Mouse (Mus musculus) myocyte (in vitro differentiated cells): ENCODE measurements around the gene 4933424G06Rik. TPM values are rescaled to one million over a fixed set of nuclear protein-coding genes. Genes with fewer than 3 reads are reported as not detected.
"Not testable (repeated sequence)": the region's sequence is repeated elsewhere in the genome, so short reads cannot be mapped to it uniquely, and the experiment has no call there.

Source experiments
- H3K27me3 ChIP-seq: one replicate; pipeline ENCODE4 v1.6.1; 2011; ENCODE audit not compliant: control insufficient read depth, insufficient read depth, insufficient read length
- H3K36me3 ChIP-seq: one replicate; pipeline ENCODE4 v1.6.1; 2011; ENCODE audit not compliant: control insufficient read depth, insufficient read depth
- H3K4me2 ChIP-seq: one replicate; pipeline ENCODE4 v1.6.1; 2011; ENCODE audit warnings: low read depth, control low read depth
- H3K4me3 ChIP-seq: one replicate; pipeline ENCODE4 v1.5.1; 2011; ENCODE audit warnings: mild to moderate bottlenecking, control low read depth, moderate library complexity
- H3K79me2 ChIP-seq: one replicate; pipeline ENCODE4 v1.6.1; 2011; ENCODE audit not compliant: control insufficient read depth, insufficient read depth
- H3ac ChIP-seq: one replicate; pipeline ENCODE4 v1.6.1; 2011; ENCODE audit not compliant: control insufficient read depth, insufficient read length
- CEBPB ChIP-seq: IDR thresholded peaks from 2 replicates; pipeline ENCODE4 v1.6.1; 2011; ENCODE audit warnings: mild to moderate bottlenecking, moderate library complexity; ENCODE audit not compliant: poor library complexity, insufficient read depth, severe bottlenecking
- E2F4 ChIP-seq: IDR thresholded peaks from one replicate; pipeline ENCODE4 v1.6.1; 2011; ENCODE audit warnings: mild to moderate bottlenecking, control low read depth, moderate library complexity; ENCODE audit not compliant: insufficient read depth
- MAX ChIP-seq: IDR thresholded peaks from one replicate; pipeline ENCODE4 v1.6.1; 2011; ENCODE audit warnings: low read depth, mild to moderate bottlenecking, control low read depth
- MYOD1 ChIP-seq, 3 experiments: IDR thresholded peaks; one replicate each; pipeline ENCODE4 v1.6.1; 2011; ENCODE audit warnings: control low read depth in 2 of 3, low read depth in 2 of 3, mild to moderate bottlenecking in 2 of 3, moderate library complexity in 1 of 3; ENCODE audit not compliant: insufficient read length in 2 of 3, control insufficient read depth in 1 of 3
- MYOG ChIP-seq, 3 experiments: IDR thresholded peaks; one replicate each; pipeline ENCODE4 v1.6.1; 2011; ENCODE audit warnings: control low read depth in 2 of 3, low read depth in 2 of 3, mild to moderate bottlenecking in 2 of 3; ENCODE audit not compliant: insufficient read length in 2 of 3, control insufficient read depth in 1 of 3, insufficient read depth in 1 of 3
- POLR2A ChIP-seq: IDR thresholded peaks from one replicate; pipeline ENCODE4 v1.6.1; 2011; ENCODE audit warnings: low read depth, mild to moderate bottlenecking, control low read depth, moderate library complexity; ENCODE audit not compliant: insufficient read length
- POLR2AphosphoS2 ChIP-seq: IDR thresholded peaks from one replicate; pipeline ENCODE4 v1.6.1; 2011; ENCODE audit warnings: low read depth, control low read depth; ENCODE audit not compliant: insufficient read length
- REST ChIP-seq: IDR thresholded peaks from one replicate; pipeline ENCODE4 v1.6.1; 2011; ENCODE audit warnings: mild to moderate bottlenecking, control low read depth, moderate library complexity; ENCODE audit not compliant: insufficient read depth, insufficient read length
- SRF ChIP-seq: IDR thresholded peaks from one replicate; pipeline ENCODE4 v1.6.1; 2011; ENCODE audit warnings: low read depth; ENCODE audit not compliant: control insufficient read depth, insufficient read length
- TCF12 ChIP-seq: IDR thresholded peaks from one replicate; pipeline ENCODE4 v1.6.1; 2011; ENCODE audit warnings: mild to moderate bottlenecking, control low read depth; ENCODE audit not compliant: poor library complexity, insufficient read depth, severe bottlenecking
- TCF3 ChIP-seq: IDR thresholded peaks from one replicate; pipeline ENCODE4 v1.6.1; 2011; ENCODE audit warnings: low read depth, control low read depth; ENCODE audit not compliant: insufficient read length
- USF1 ChIP-seq: IDR thresholded peaks from one replicate; pipeline ENCODE4 v1.6.1; 2011; ENCODE audit warnings: low read depth, mild to moderate bottlenecking, control low read depth, moderate library complexity
- polyA plus RNA-seq: library from polyadenylated mRNA; unstranded; fragments of >200 nt; fragmentation: generic; extraction: Trizol; gene quantifications from one replicate; pipeline ENCODE4 v1.2.1, GENCODE M21; 2012; ENCODE audit warnings: missing spikeins

The 4933424G06Rik gene
- 0.12 TPM for polyA plus RNA-seq

DNA sequence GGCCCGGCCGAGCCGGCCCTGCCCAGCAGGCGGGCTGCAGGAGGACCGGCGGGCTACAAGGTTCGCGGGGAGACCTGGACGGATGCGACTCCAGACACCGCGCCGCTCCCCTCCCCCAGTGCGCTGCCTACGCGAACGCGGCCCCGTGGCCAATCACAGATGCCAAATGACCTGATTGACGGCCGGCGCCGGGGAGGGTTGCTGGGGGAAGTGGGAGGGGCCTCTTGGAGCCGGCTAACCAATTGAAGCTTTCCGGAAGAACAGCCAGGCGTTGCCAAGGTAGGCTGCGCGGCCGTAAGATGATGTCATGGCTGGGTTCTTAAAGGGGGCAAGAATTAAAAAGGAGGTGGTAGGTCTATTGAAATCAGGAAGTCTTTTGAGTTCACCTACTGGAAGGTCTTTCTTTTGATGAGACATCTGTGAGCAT is at the start of gene 4933424G06Rik:
Gene 4933424G06Rik, plus strand, starts transcription at position 296 of the 427 bp plus-strand sequence.
- no peaks in the 10 kb centered on the region for H3K27me3 ChIP-seq
- peak within 1 kb of the TSS; percentile 93 for H3K4me2 ChIP-seq
- H3K79me2 ChIP-seq, result peaks cover 33% of the 10 kb centered on the region
- TF ChIP-seq E2F4 (no peak), SRF (peak; percentile 62), CEBPB (no peak), POLR2A (peak; percentile 94), TCF12 (no peak), POLR2AphosphoS2 (peak; percentile 96), MYOD1 (IDR thresholded peaks at IDR 0.05; ENCODE audit: control insufficient read depth in 1 of 3, insufficient read length in 2 of 3, low read depth in 2 of 3) (peak in 1 of 3 experiments; percentile 29), TCF3 (no peak)
- H3K4me3 ChIP-seq, result peak within 1 kb of the TSS; percentile 73
- H3ac ChIP-seq, result peak within 1 kb of the TSS; percentile 47
- peaks cover 7% of the 10 kb centered on the region for H3K36me3 ChIP-seq

DNA sequence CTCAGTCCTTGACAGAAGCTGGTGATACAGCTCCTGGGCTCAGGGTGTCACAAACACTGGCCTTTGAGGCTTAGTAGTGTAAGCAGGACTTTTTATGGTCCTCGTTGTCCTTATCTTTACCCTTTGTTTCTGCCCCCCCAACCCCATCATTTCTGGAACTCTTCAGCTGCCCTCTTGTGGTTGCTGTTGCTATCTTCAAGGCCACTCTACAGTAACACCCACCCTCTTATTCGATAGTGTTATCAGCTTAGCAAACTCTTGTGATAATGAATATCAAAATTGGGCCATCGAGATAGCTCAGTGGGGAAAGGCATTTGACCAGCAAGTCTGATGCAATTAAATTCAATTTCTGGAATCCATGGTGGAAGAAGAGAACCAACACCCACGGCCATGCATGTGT is 45.5 kb upstream of the 4933424G06Rik start:
- Histone ChIP-seq H3ac (no peak overlapping the region), H3K36me3 (no peaks in the 10 kb centered on the region), H3K27me3 (no peaks in the 10 kb centered on the region), H3K4me2 (no peak overlapping the region), H3K79me2 (no peaks in the 10 kb centered on the region), H3K4me3 (no peak overlapping the region)
- no peak for TF ChIP-seq CEBPB
- TF ChIP-seq POLR2AphosphoS2, result no peak
- TF ChIP-seq TCF12, result no peak
- TF ChIP-seq SRF, result no peak
- no peak for TF ChIP-seq USF1
- TF ChIP-seq TCF3, result no peak
- no peak for TF ChIP-seq REST
- no peak for TF ChIP-seq E2F4
- no peak for TF ChIP-seq POLR2A
- TF ChIP-seq MAX, result no peak
- TF ChIP-seq MYOD1 (IDR thresholded peaks at IDR 0.05; ENCODE audit: control insufficient read depth in 1 of 3, insufficient read length in 2 of 3, low read depth in 2 of 3), result no peak
- no peak for TF ChIP-seq MYOG (IDR thresholded peaks at IDR 0.05; ENCODE audit: control insufficient read depth in 1 of 3, insufficient read depth in 1 of 3, insufficient read length in 2 of 3, low read depth in 2 of 3)

DNA sequence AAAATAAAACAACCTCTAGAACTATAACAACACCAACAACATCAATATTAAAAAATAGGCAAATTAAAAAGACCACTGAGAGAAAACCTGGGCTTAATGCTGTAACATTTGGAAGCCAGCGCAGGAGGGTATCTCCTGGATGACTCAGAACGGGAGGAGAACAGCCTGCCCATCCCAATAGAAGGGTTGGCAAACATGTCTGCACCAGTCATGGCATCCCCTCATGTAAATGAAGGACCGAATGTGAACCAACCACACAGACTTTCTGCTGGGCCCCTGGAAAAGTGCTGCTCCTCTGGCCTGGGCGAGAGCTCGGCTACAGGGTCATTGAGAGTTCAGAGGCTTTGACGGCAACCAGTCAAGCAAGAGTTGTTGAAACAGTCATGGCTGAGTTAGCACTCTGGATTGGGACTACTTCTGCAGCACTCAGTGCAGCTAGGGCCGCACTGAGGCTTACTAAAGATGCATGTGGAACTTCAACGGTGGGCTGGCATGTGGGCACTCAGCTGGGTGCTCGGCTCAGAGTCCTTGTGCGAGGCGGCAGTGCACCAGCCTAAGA is 44.7 kb upstream of the 4933424G06Rik start:
- TF ChIP-seq SRF (no peak), USF1 (no peak), POLR2A (no peak), POLR2AphosphoS2 (no peak), MYOG (IDR thresholded peaks at IDR 0.05; ENCODE audit: control insufficient read depth in 1 of 3, insufficient read depth in 1 of 3, insufficient read length in 2 of 3, low read depth in 2 of 3) (no peak), E2F4 (no peak), TCF3 (no peak), TCF12 (no peak), REST (no peak), MAX (no peak), CEBPB (no peak), MYOD1 (IDR thresholded peaks at IDR 0.05; ENCODE audit: control insufficient read depth in 1 of 3, insufficient read length in 2 of 3, low read depth in 2 of 3) (no peak)
- no peaks in the 10 kb centered on the region for H3K79me2 ChIP-seq
- H3ac ChIP-seq, result no peak overlapping the region
- no peaks in the 10 kb centered on the region for H3K27me3 ChIP-seq
- H3K4me3 ChIP-seq, result no peak overlapping the region
- no peak overlapping the region for H3K4me2 ChIP-seq
- H3K36me3 ChIP-seq, result no peaks in the 10 kb centered on the region

DNA sequence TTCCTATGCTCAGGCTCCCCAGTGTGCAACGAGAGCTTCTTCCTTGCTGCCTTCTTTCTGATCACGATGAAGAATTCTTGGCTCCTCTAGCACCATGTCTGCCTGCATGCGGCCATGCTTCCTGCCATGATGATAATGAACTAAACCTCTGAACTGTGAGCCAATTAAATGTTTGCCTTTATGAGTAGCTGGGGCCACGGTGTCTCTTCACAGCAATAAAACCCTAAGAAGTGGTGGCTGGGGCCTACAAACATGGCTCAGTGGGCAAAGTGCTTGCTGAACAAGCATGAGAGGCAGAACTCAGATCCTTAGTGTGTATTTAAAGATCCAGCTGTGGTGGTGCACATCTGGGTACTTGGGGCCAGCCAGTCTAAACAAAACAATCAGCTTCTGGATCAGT is 44.0 kb upstream of the 4933424G06Rik start:
- Histone ChIP-seq H3K27me3 (no peaks in the 10 kb centered on the region), H3ac (no peak overlapping the region), H3K36me3 (no peaks in the 10 kb centered on the region), H3K4me3 (no peak overlapping the region), H3K79me2 (no peaks in the 10 kb centered on the region), H3K4me2 (no peak overlapping the region)
- TF ChIP-seq REST (no peak), MAX (no peak)

- H3K4me2 ChIP-seq, H3K36me3 ChIP-seq, H3K4me3 ChIP-seq, H3K79me2 ChIP-seq, H3K27me3 ChIP-seq, H3ac ChIP-seq: not testable (repeated sequence)
Measured at GRCm38 (mm10) chr1:36668007-36668406, 41.9 kb upstream of the 4933424G06Rik start.
